Mouse (Mus musculus): Measurements from ENCODE around the gene Rab3ip.

Gene Rab3ip

GRCm38 (mm10) chr10:116931497-116932179 lies 18.9 kb downstream of the Rab3ip start:
- ChIA-PET CTCF (interaction anchor here in 3 of 4 experiments (0.5 to 0.7 kb wide), 4 partner anchors 11 to 597 kb away, joined by 3 to 8 read pairs (median 3); no protein-coding TSS in a partner anchor), POLR2A (interaction anchor here in 2 of 4 experiments (1.0 to 2.1 kb wide), 9 partner anchors 9 to 16 kb away, joined by 3 to 8 read pairs (median 4); no protein-coding TSS in a partner anchor)

GRCm38 (mm10) chr10:116930936-116931335 lies 19.6 kb downstream of the Rab3ip start:
- ChIA-PET CTCF (interaction anchor here in 3 of 4 experiments (0.5 to 0.7 kb wide), 3 partner anchors 12 to 572 kb away, joined by 3 read pairs; no protein-coding TSS in a partner anchor), POLR2A (interaction anchor here in 2 of 4 experiments (1.0 to 2.1 kb wide), 6 partner anchors 10 to 17 kb away, joined by 3 to 8 read pairs (median 4); no protein-coding TSS in a partner anchor)

- ChIA-PET POLR2A (interaction anchor here in 2 of 4 experiments (1.0 to 2.1 kb wide), 5 partner anchors 10 to 17 kb away, joined by 3 to 8 read pairs (median 4); no protein-coding TSS in a partner anchor), CTCF (interaction anchor here in 1 of 4 experiments (0.6 kb wide), 1 partner anchor 572 kb away, joined by 3 read pairs; no protein-coding TSS in a partner anchor)
Observed at GRCm38 (mm10) chr10:116930506-116930905, 20.1 kb downstream of the Rab3ip start.

DNA sequence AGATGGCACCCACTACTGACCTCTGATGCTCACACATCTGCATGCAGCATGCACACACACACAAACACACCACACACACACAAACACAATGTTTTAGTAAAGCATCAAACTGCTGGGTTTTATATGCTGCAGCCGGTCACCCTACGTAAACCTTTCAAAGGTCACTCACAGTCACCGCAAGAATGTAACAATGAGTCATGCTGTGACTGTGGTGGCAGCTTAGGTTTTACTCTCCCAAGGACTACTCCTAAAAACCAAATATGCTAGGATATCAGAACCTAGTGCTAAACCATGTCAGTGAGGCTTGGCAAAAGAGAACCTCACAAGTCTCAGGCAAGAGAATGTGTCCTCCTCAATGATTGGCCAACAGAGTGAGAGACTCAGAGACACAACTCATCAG lies 21.7 kb downstream of the Rab3ip start:
- ChIA-PET POLR2A (interaction anchor here in 1 of 4 experiments (1.9 kb wide), 1 partner anchor 13 kb away, joined by 4 read pairs; no protein-coding TSS in a partner anchor), CTCF (no interaction called here)

DNA sequence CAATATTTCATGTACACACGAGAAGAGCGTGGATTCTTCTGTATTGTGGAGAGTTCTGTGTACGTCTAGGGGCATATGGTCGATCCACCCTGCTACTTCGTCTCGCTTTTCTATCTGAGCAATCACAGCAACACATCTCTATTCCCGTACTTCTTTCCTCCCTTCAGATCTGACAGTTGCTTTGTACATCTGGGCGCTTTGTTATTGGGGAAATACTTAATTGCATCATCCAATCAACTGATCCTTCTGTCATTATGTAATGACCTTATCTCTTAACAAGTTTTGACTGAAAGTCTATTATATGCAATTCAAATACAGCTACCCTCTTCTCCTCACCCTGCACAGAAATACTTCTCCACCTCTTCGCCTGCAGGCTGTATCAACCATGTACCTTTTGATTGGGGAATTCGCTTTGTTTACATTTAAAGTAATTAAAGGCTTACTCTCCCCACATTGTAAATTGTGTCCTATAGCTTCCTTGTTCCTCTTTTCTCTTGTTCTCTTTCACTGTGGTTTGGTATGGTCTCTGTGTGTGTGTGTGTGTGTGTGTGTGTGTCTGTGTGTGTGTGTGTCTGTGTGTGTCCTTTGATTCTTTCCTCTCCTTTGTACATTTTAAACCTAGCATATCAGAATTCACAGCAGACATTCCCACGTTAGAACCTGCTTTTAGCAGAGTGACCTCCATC lies 24.0 kb downstream of the Rab3ip start:
- CTCF ChIA-PET, result interaction anchor here in 1 of 4 experiments (0.7 kb wide), 1 partner anchor 513 kb away, joined by 3 read pairs; no protein-coding TSS in a partner anchor
- POLR2A ChIA-PET, result interaction anchor here in 1 of 4 experiments (1.9 kb wide), 1 partner anchor 15 kb away, joined by 4 read pairs; no protein-coding TSS in a partner anchor

GRCm38 (mm10) chr10:116923651-116924495 lies 26.7 kb downstream of the Rab3ip start:
- POLR2A ChIA-PET, result interaction anchor here in 2 of 4 experiments (1.0 to 1.2 kb wide), 3 partner anchors 9 to 24 kb away, joined by 3 read pairs; no protein-coding TSS in a partner anchor
- CTCF ChIA-PET, result interaction anchor here in 2 of 4 experiments (0.8 to 1.1 kb wide), 3 partner anchors 12 to 19 kb away, joined by 3 to 4 read pairs (median 3); no protein-coding TSS in a partner anchor

DNA sequence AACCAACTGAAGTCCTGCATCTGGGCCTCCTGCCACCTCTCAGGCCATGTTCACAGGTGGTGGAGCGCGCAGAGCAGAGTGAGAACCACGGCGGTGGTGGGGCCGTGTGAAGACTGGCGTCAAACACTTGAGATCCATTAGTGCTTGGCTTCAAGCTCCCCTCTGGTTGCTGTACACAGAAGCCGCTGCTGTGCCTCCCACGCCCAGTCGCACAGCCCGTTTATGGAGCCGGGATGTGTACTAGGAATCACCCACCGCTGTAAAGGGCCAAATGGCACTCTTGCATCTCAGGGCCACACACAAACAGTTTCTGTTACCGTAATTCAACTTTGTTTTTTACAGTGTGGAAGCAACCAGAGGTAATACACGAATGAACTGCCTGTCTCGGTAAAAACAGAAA lies 28.4 kb downstream of the Rab3ip start:
- ChIA-PET POLR2A (interaction anchor here in 3 of 4 experiments (0.6 to 1.3 kb wide), 6 partner anchors 10 to 302 kb away, joined by 3 to 4 read pairs (median 3); no protein-coding TSS in a partner anchor), CTCF (interaction anchor here in 3 of 4 experiments (0.5 to 2.4 kb wide), 3 partner anchors 21 to 112 kb away, joined by 3 to 15 read pairs (median 7); no protein-coding TSS in a partner anchor)

GRCm38 (mm10) chr10:116921416-116921815 lies 29.2 kb downstream of the Rab3ip start:
- CTCF ChIA-PET, result interaction anchor here in 3 of 4 experiments (0.5 to 2.4 kb wide), 5 partner anchors 21 to 244 kb away, joined by 3 to 15 read pairs (median 3); no protein-coding TSS in a partner anchor
- POLR2A ChIA-PET, result interaction anchor here in 3 of 4 experiments (0.6 to 1.2 kb wide), 10 partner anchors 9 to 302 kb away, joined by 3 to 4 read pairs (median 3); no protein-coding TSS in a partner anchor

DNA sequence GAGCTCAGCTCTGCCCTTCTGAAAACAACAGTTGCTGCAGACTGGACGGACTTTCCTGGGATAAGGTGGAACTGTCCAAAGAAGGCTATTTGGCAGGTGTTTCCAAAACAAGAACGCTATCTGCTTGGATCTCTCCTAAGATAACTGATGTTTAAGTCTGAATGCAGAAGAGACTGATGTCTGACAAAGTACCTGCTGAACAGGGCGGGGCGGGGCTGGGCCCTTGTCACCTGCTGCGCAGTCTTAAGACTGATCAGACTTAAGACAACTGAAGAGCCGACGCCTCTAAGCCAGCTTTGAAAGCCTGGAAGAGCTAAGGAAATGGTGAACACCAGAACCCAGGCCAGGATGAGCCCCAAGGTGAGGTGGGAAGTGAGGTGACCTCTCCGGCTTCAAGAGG lies 29.9 kb downstream of the Rab3ip start:
- POLR2A ChIA-PET, result interaction anchor here in 2 of 4 experiments (0.6 to 1.7 kb wide), 13 partner anchors 10 to 720 kb away, joined by 3 to 9 read pairs (median 4); partner anchors contain the start of genes Cct2 (in 1 of the 2) and Yeats4 (in 1 of the 2)
- CTCF ChIA-PET, result interaction anchor here in 2 of 4 experiments (1.0 to 2.4 kb wide), 2 partner anchors 22 kb away, joined by 3 to 7 read pairs; no protein-coding TSS in a partner anchor

DNA sequence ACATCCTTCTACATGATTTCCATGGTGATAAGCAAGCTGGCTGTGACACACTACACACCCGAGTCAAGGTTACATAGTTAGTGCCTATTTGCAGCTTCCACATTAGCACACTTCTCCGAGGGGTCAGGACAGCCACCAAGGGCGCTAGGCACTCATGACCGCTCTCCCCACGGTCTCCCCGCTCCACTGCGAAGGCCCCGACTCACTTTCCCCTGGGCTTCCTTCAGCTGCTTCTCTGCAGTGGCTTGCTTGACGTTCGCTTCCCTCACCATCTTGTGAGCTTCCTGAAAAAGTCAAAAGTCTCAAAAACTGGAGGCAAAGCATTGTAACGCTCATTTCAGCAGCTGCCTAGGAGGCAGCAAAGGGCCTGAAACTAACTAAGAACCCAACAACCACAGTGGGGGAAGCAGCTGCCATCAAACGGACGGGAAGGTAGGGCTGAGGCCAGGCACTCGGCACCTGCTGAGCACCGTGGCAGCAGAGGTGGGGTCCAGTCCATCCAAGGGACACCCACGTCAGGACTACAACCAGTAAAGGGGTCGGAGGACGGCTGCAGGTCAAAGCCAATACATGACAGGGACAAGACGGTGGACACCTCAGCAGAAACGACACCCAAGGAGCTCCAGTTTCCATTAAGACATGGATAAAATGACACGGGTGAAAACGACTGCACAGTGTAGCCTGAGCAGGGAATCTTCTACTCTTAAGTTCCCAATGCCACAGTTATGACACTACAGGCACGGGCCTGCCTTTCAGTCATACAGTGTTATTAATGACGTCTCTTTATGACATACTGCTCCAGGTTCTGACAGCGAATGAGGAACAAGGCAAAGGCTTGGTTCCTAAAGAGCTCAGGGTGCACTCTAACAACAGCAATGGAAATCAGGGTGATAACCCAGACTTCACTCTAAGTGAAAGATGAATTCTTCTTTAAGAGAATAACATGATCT lies 30.9 kb downstream of the Rab3ip start:
- ChIA-PET CTCF (interaction anchor here in 1 of 4 experiments (0.6 kb wide), 1 partner anchor 9 kb away, joined by 3 read pairs; no protein-coding TSS in a partner anchor), POLR2A (interaction anchor here in 2 of 4 experiments (0.6 to 1.7 kb wide), 10 partner anchors 9 to 721 kb away, joined by 3 to 9 read pairs (median 4); partner anchors contain the start of genes Cct2 (in 1 of the 2) and Yeats4 (in 1 of the 2))

DNA sequence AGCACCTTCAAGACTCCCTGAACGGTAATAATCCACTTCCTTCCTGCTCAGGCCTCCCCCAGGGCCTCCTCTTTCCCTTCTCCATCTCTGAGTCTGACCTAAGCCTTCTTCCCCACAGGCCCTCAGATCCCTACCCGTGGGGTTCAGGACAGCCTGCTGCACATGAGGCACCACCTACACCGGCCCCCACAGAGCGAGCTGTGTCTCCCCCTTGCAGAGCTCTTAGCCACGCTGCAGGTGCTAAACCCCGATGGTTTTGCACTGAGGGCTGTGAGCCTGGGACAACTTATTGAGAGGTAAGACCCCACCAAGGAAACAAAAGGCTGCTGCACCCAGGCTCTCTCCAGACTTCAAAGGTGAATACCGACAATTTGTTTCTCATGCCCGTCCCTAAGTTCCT lies 34.0 kb downstream of the Rab3ip start:
- POLR2A ChIA-PET, result interaction anchor here in 1 of 4 experiments (1.2 kb wide), 1 partner anchor 147 kb away, joined by 3 read pairs; the partner anchor contains the start of gene Cct2
- CTCF ChIA-PET, result interaction anchor here in 1 of 4 experiments (0.6 kb wide), 1 partner anchor 457 kb away, joined by 6 read pairs; no protein-coding TSS in a partner anchor

- CTCF ChIA-PET, result interaction anchor here in 2 of 4 experiments (0.6 kb wide), 2 partner anchors 119 to 177 kb away, joined by 3 read pairs; no protein-coding TSS in a partner anchor
Observed at GRCm38 (mm10) chr10:116915286-116915685, 35.3 kb downstream of the Rab3ip start.

GRCm38 (mm10) chr10:116914586-116914985 lies 36.0 kb downstream of the Rab3ip start:
- ChIA-PET CTCF (no interaction called here), POLR2A (interaction anchor here in 2 of 4 experiments (0.6 to 1.6 kb wide), 2 partner anchors 21 to 24 kb away, joined by 3 to 8 read pairs; no protein-coding TSS in a partner anchor)

More at GRCm38 (mm10) chr10:116915286-116915685, 35.3 kb downstream of the Rab3ip start:
- POLR2A ChIA-PET, result interaction anchor here in 1 of 4 experiments (0.6 kb wide), 1 partner anchor 24 kb away, joined by 8 read pairs; no protein-coding TSS in a partner anchor

DNA sequence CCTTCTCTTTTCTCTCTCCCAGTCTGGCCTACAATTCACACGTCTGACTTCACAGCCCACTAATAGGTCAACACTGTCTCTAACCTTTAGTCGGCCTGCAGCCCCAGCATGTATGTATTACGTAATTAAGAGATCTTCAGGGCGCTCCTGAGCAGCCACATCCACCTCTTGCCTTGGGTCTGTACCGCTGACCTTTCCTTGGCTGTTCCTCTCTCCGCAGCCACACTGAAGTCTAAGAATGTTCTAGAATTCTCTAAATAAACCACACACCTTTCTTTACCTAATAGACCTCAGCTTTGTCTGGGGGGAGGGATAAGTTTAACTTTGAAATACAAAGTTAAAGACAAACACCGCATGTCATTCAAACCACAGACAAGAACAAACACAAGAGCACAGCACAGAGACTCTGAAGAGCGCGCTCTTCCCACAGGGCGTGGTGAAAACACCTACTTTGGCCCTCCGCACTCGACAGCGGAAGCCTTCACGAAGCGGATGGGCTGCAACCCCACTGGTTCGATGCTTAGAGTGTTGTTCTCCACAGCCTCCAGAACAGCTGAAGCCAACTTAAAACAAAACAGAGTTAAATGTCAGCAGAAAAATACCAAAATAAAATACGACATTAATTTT lies 36.8 kb downstream of the Rab3ip start:
- ChIA-PET CTCF (no interaction called here), POLR2A (interaction anchor here in 2 of 4 experiments (0.7 to 1.6 kb wide), 2 partner anchors 22 to 164 kb away, joined by 3 read pairs; no protein-coding TSS in a partner anchor)

DNA sequence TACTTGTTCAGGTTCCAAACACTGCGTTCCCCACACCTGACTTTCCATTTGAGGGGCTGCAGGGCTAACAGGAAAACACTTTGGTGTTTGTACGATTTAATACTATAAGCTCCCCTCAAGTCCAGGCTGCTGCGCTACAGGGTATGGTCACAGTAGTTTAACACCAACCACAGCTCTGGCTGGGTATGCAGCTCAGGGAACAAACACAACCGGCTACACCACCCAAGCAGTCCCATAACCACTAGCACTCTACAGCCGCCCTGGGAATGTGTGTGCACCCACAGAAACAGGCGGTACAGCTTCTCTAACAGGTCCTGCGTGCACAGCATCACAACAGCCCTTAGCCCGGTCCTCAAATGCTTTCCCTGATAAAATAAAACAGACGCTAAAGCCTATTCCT lies 37.7 kb downstream of the Rab3ip start:
- ChIA-PET CTCF (interaction anchor here in 1 of 4 experiments (0.8 kb wide), 1 partner anchor 38 kb away, joined by 3 read pairs; the partner anchor contains the start of gene Rab3ip), POLR2A (interaction anchor here in 1 of 4 experiments (1.3 kb wide), 1 partner anchor 9 kb away, joined by 4 read pairs; no protein-coding TSS in a partner anchor)

Data from embryonic stem cell, embryonic (primary cell).